Mouse (Mus musculus) megakaryocyte, embryonic 14.5 days (primary cell): ENCODE measurements around the gene Ppp6r2.

Experiments used
- FLI1 ChIP-seq: IDR thresholded peaks from 2 replicates; pipeline ENCODE4 v1.6.1; 2012; ENCODE audit warnings: low read length, inconsistent platforms, mixed read lengths
- GATA1 ChIP-seq: IDR thresholded peaks from 3 replicates; pipeline ENCODE4 v1.6.1; 2012; ENCODE audit warnings: mixed read lengths, low read length, inconsistent platforms, borderline replicate concordance

GRCm38 (mm10) chr15:89196313-89196706 lies 15.0 kb upstream of the Ppp6r2 start, which contains the start of gene Dennd6b:
- no peak for TF ChIP-seq GATA1
- no peak for TF ChIP-seq FLI1
